Comparison of ENCODE assay signal across 31 mouse cellular contexts in genomic region chr19:31953799-31954198, GRCm38 (mm10).
DNase-seq lines count a peak whose midpoint lies in the region; ATAC-seq lines count a peak whose summit lies in the region.
"Had no signal": no experiment of that assay in that cellular context is flagged by ENCODE, and none has a peak within 500 bp of the region (broad histone marks: within the 10 kb centered on the region; RNA-seq: fewer than 3 reads in every experiment).

No protein-coding gene starts in this region.

- no peaks in the 10 kb centered on the region for H3K4me1 ChIP-seq in kidney, embryonic 15.5 days
- H3K4me1 ChIP-seq in kidney, embryonic 16.5 days (ENCODE audit: insufficient read depth, low read length): no peaks in the 10 kb centered on the region
- H3K4me1 ChIP-seq: embryonic facial prominence, embryonic 13.5 days; embryonic facial prominence, embryonic 15.5 days; forebrain, embryonic 10.5 days; forebrain, embryonic 12.5 days; forebrain, embryonic 15.5 days had no signal

- intact Hi-C loops in heart, postnatal 14 days (cut with DNase I): no loop called here

- no peak overlapping the region for H3K4me3 ChIP-seq in macrophage (ENCODE audit: inconsistent target)
- no peak overlapping the region for H3K4me3 ChIP-seq in kidney, embryonic 15.5 days (replicated peaks)
- no peak overlapping the region for H3K4me3 ChIP-seq in kidney, embryonic 16.5 days (ENCODE audit: low read length)
- H3K4me3 ChIP-seq: embryonic facial prominence, embryonic 13.5 days; embryonic facial prominence, embryonic 15.5 days; erythroblast, embryonic 14.5 days; forebrain, embryonic 10.5 days; forebrain, embryonic 12.5 days; forebrain, embryonic 15.5 days had no signal

- H3K9me3 ChIP-seq in kidney, embryonic 15.5 days (replicated peaks): no peaks in the 10 kb centered on the region
- H3K9me3 ChIP-seq in kidney, embryonic 16.5 days (ENCODE audit: low read length): no peaks in the 10 kb centered on the region
- H3K9me3 ChIP-seq: embryonic facial prominence, embryonic 13.5 days; embryonic facial prominence, embryonic 15.5 days; forebrain, embryonic 10.5 days; forebrain, embryonic 12.5 days; forebrain, embryonic 15.5 days; G1E had no signal

- no peaks in the 10 kb centered on the region for H3K79me2 ChIP-seq in macrophage (ENCODE audit: inconsistent target)

- H3K27me3 ChIP-seq in kidney, embryonic 15.5 days: no peaks in the 10 kb centered on the region
- H3K27me3 ChIP-seq in kidney, embryonic 16.5 days (ENCODE audit: insufficient read depth, low read length): no peaks in the 10 kb centered on the region
- H3K27me3 ChIP-seq: CH12.LX; embryonic facial prominence, embryonic 13.5 days; embryonic facial prominence, embryonic 15.5 days; forebrain, embryonic 12.5 days; forebrain, embryonic 15.5 days had no signal

- H3K9ac ChIP-seq in kidney, embryonic 15.5 days: no peak overlapping the region
- no peak overlapping the region for H3K9ac ChIP-seq in kidney, embryonic 16.5 days (replicated peaks; ENCODE audit: low read length)
- H3K9ac ChIP-seq: embryonic facial prominence, embryonic 13.5 days; embryonic facial prominence, embryonic 15.5 days; forebrain, embryonic 12.5 days; forebrain, embryonic 15.5 days; forebrain, postnatal 0 days had no signal

- ATAC-seq in kidney, embryonic 15.5 days (replicated peaks; ENCODE audit: low FRiP score): no peak
- no peak for ATAC-seq in kidney, embryonic 16.5 days (ENCODE audit: low FRiP score, low TSS enrichment)
- ATAC-seq: activated CD4-positive, CD25-positive, alpha-beta regulatory T cell, adult 4 months; CD4-positive, CD25-positive, alpha-beta regulatory T cell, adult 4 months; forebrain, embryonic 15.5 days; forebrain, postnatal 0 days; Patski had no signal

- H3K36me3 ChIP-seq in macrophage (ENCODE audit: inconsistent target): no peaks in the 10 kb centered on the region
- H3K36me3 ChIP-seq in kidney, embryonic 15.5 days: no peaks in the 10 kb centered on the region
- H3K36me3 ChIP-seq in kidney, embryonic 16.5 days (ENCODE audit: insufficient read depth, low read length): no peaks in the 10 kb centered on the region
- H3K36me3 ChIP-seq: embryonic facial prominence, embryonic 13.5 days; embryonic facial prominence, embryonic 15.5 days; forebrain, embryonic 10.5 days; forebrain, embryonic 12.5 days; forebrain, embryonic 15.5 days; G1E had no signal

- peak; percentile 16 for DNase-seq in heart, adult 11 months
- DNase-seq in heart, postnatal 14 days: no peak
- peak; percentile 9 for DNase-seq in 416B (ENCODE audit: low read depth)
- DNase-seq in brain, adult 2 months (ENCODE audit: low read depth, low spot score): peak; percentile 29
- DNase-seq in spleen, postnatal 14 days (ENCODE audit: low spot score in 2 of 2): no peak
- DNase-seq: adrenal gland, adult 8-10 months; adrenal gland, postnatal 14 days; adrenal gland, postnatal 36 days; B cell, adult 2 months; cerebellum, adult 11 months; cerebellum, adult 18-20 months; cerebellum, adult 8-10 months; cerebellum, adult 9-11 months; cerebellum, postnatal 14 days; cerebellum, postnatal 36 days; embryo, embryonic 11 days; forebrain, postnatal 0 days had no signal

- H3K27ac ChIP-seq in macrophage: peak overlapping the region; percentile 95; the same call in 1 of the 2 replicates
- no peak overlapping the region for H3K27ac ChIP-seq in kidney, embryonic 15.5 days
- H3K27ac ChIP-seq in kidney, embryonic 16.5 days (ENCODE audit: low read length): no peak overlapping the region
- H3K27ac ChIP-seq: embryonic facial prominence, embryonic 13.5 days; embryonic facial prominence, embryonic 15.5 days; forebrain, embryonic 10.5 days; forebrain, embryonic 12.5 days; forebrain, embryonic 15.5 days had no signal

- WGBS in macrophage (ENCODE audit: missing documents): 97% methylated on average over 2 of the region's 2 CpGs
- 75% methylated on average over 2 of the region's 2 CpGs for WGBS in kidney, embryonic 15.5 days
- WGBS in kidney, embryonic 16.5 days: 76% methylated on average over 2 of the region's 2 CpGs

- no peak overlapping the region for H3K4me2 ChIP-seq in kidney, embryonic 15.5 days
- no peak overlapping the region for H3K4me2 ChIP-seq in kidney, embryonic 16.5 days (replicated peaks; ENCODE audit: low read depth, low read length)
- H3K4me2 ChIP-seq: embryonic facial prominence, embryonic 13.5 days; embryonic facial prominence, embryonic 15.5 days; forebrain, embryonic 12.5 days; forebrain, embryonic 15.5 days had no signal

Comparison
In these comparisons a context has a peak if more than half of its experiments do, and no peak if none do; other contexts are left out.
1. DNase-seq: peak in heart, adult 11 months (single experiment), 416B (single experiment) and brain, adult 2 months (single experiment); none in heart, postnatal 14 days (0 of 2) and spleen, postnatal 14 days (0 of 2).